Mouse (Mus musculus) embryo, embryonic 11 days (tissue): ENCODE measurements around the gene Vapb.
"Not testable (repeated sequence)": the region's sequence is repeated elsewhere in the genome, so short reads cannot be mapped to it uniquely, and the experiment has no call there.

Experiments used
- DNase-seq: peaks from one replicate; pipeline ENCODE4 v3.0.0-alpha.2; 2015

Gene Vapb

GRCm38 (mm10) chr2:173737222-173737989 is at the start of gene Vapb:
Vapb (plus strand) TSS chr2:173737511.
- peak; percentile 99 for DNase-seq

GRCm38 (mm10) chr2:173689835-173690234 is 47.5 kb upstream of the Vapb start:
- no peak for DNase-seq

- no peak for DNase-seq
Measured at GRCm38 (mm10) chr2:173691748-173692147, 45.6 kb upstream of the Vapb start.

GRCm38 (mm10) chr2:173692693-173693092 is 44.6 kb upstream of the Vapb start:
- DNase-seq: no peak

- no peak for DNase-seq
Measured at GRCm38 (mm10) chr2:173698850-173699249, 38.5 kb upstream of the Vapb start.

- no peak for DNase-seq
Measured at GRCm38 (mm10) chr2:173702096-173702866, 35.0 kb upstream of the Vapb start.

- DNase-seq: no peak
Measured at GRCm38 (mm10) chr2:173702867-173703237, 34.5 kb upstream of the Vapb start.

- DNase-seq: no peak
Measured at GRCm38 (mm10) chr2:173705827-173706551, 31.3 kb upstream of the Vapb start.

- DNase-seq: not testable (repeated sequence)
Measured at GRCm38 (mm10) chr2:173707626-173708025, 29.7 kb upstream of the Vapb start.

- DNase-seq: no peak
Measured at GRCm38 (mm10) chr2:173710193-173710592, 27.1 kb upstream of the Vapb start.

- DNase-seq: peak; percentile 32
Measured at GRCm38 (mm10) chr2:173712656-173713055, 24.7 kb upstream of the Vapb start.

GRCm38 (mm10) chr2:173713241-173713640 is 24.1 kb upstream of the Vapb start:
- no peak for DNase-seq

GRCm38 (mm10) chr2:173714620-173715218 is 22.6 kb upstream of the Vapb start:
- DNase-seq: no peak

GRCm38 (mm10) chr2:173716966-173717365 is 20.3 kb upstream of the Vapb start:
- DNase-seq: no peak

GRCm38 (mm10) chr2:173719115-173719514 is 18.2 kb upstream of the Vapb start, which contains the start of gene 1700010B08Rik:
1700010B08Rik (plus strand) TSS chr2:173719415.
- DNase-seq: not testable (repeated sequence)

- DNase-seq: no peak
Measured at GRCm38 (mm10) chr2:173722251-173722857, 15.0 kb upstream of the Vapb start.

- peak; percentile 62 for DNase-seq
Measured at GRCm38 (mm10) chr2:173724382-173724781, 12.9 kb upstream of the Vapb start.

- DNase-seq: peak; percentile 57
Measured at GRCm38 (mm10) chr2:173724940-173725807, 12.1 kb upstream of the Vapb start.

GRCm38 (mm10) chr2:173725819-173726218 is 11.5 kb upstream of the Vapb start:
- DNase-seq: no peak

- DNase-seq: peak; percentile 75
Measured at GRCm38 (mm10) chr2:173730444-173730966, 6.8 kb upstream of the Vapb start.

- no peak for DNase-seq
Measured at GRCm38 (mm10) chr2:173734426-173734825, 2.9 kb upstream of the Vapb start.
